Mouse (Mus musculus): Measurements from ENCODE around the gene Them4. TPM values are rescaled to one million over a fixed set of nuclear protein-coding genes. Genes with fewer than 3 reads are reported as not detected.

Them4 gene
- polyA plus RNA-seq, 1 experiment from 2014 or later: 3.3 TPM

DNA sequence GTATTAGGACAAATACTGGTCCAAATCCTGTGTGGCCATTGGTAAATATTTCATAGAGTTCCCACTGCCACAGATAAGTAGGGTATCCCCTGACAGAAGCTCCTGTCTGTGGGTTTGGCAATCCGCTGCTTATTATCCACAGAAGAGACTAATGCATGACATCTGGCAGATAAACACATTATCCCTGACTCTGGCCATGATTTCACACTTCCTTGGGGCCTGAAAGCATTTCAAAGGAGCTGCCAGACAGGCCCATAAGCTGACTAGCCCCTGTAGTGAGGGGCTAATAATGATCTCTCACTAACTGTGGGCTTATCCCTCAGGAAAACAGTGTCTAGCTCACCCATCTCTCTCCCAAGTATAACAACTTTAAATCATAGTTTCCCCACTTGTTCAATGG, 32.7 kb downstream of the Them4 start:
- H3K4me3 ChIP-seq: no peak overlapping the region
- no peaks in the 10 kb centered on the region for H3K9me3 ChIP-seq (replicated peaks)
- H3K27ac ChIP-seq: no peak overlapping the region
- WGBS (ENCODE audit: insufficient replicate concordance): 55% methylated on average over 1 of the region's 1 CpGs
- no peaks in the 10 kb centered on the region; the same call in 1 of the 2 replicates for H3K27me3 ChIP-seq (replicated peaks)
- no peak overlapping the region for H3K4me2 ChIP-seq
- no peaks in the 10 kb centered on the region for H3K4me1 ChIP-seq
- no peaks in the 10 kb centered on the region for H3K36me3 ChIP-seq
- no peak for ATAC-seq
- no peak overlapping the region for H3K9ac ChIP-seq

DNA sequence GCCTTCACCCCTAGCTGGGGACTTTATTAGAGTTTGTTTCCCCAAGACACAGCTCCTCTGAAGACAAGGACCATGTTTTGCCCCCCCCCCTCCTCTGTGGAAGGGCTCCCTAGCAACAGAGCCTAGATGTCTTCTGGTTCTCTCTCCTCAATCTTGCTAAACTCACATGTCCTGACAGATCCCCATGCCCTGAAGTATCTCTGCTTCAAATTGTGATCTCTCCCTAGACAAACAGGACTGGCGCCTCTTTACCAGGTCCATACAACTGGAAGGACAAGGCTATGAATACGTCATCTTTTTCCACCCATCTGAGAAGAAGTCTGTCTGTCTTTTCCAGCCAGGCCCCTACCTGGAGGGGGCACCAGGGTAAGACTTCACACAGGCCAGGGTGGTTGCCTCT, 34.3 kb downstream of the Them4 start:
- Histone ChIP-seq H3K9ac (no peak overlapping the region), H3K4me3 (no peak overlapping the region), H3K27ac (no peak overlapping the region), H3K4me1 (no peaks in the 10 kb centered on the region), H3K36me3 (no peaks in the 10 kb centered on the region), H3K9me3 (replicated peaks) (no peaks in the 10 kb centered on the region), H3K27me3 (replicated peaks) (no peaks in the 10 kb centered on the region; the same call in 1 of the 2 replicates), H3K4me2 (no peak overlapping the region)
- 65% methylated on average over 2 of the region's 2 CpGs for WGBS (ENCODE audit: insufficient replicate concordance)
- no peak for ATAC-seq

DNA sequence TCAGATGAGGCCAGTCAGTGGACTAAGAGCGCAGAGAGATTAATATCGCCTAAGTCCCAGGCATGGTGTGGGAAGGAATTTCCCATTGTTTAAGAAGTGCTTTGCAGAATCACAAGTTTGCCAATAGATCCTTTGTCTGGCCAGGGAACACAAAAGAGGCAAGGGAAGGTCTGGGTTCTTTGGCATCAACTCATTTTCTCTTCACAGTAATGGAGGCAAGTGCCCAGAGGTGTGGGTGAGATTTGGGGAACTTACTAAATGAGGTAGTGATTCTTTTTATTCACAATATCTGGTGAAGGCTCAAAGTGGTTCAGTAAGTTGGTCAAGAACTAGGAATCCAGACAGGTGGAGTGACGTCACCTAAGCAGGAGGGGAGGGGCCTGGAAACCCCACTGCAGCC, 35.0 kb downstream of the Them4 start:
- WGBS (ENCODE audit: insufficient replicate concordance): 49% methylated on average over 3 of the region's 3 CpGs
- ATAC-seq: no peak
- Histone ChIP-seq H3K27ac (no peak overlapping the region), H3K4me1 (no peaks in the 10 kb centered on the region), H3K36me3 (no peaks in the 10 kb centered on the region), H3K4me2 (no peak overlapping the region), H3K9ac (no peak overlapping the region), H3K4me3 (no peak overlapping the region), H3K9me3 (replicated peaks) (no peaks in the 10 kb centered on the region), H3K27me3 (replicated peaks) (no peaks in the 10 kb centered on the region; the same call in 1 of the 2 replicates)

DNA sequence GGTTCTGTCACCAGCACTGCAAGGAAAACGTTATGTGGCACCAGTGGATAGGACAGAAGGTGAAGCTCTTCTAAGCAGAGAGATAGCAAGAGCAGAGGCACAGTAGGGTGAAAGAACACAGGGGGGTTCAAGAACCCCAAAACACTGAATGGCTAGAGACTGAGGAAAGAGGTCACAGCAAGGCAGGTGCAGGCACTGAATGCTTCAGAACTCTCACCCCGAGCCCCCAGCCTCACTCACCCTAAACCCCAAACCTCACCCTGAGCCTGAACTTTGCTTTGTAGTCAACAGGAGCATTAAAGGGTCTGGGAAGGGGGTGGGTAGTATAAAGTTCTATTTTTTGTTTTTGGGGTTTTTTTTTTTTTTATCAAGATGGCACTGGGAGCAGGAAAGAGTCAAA, 38.3 kb downstream of the Them4 start:
- Histone ChIP-seq H3K4me2 (no peak overlapping the region), H3K27ac (no peak overlapping the region), H3K27me3 (replicated peaks) (no peaks in the 10 kb centered on the region; the same call in 1 of the 2 replicates), H3K9me3 (replicated peaks) (0 out of 2 replicates have a peak, but pooled peaks cover 4% of the 10 kb centered on the region), H3K9ac (no peak overlapping the region), H3K4me3 (no peak overlapping the region), H3K36me3 (no peaks in the 10 kb centered on the region), H3K4me1 (no peaks in the 10 kb centered on the region)
- 37% methylated on average over 2 of the region's 2 CpGs for WGBS (ENCODE audit: insufficient replicate concordance)
- no peak for ATAC-seq

DNA sequence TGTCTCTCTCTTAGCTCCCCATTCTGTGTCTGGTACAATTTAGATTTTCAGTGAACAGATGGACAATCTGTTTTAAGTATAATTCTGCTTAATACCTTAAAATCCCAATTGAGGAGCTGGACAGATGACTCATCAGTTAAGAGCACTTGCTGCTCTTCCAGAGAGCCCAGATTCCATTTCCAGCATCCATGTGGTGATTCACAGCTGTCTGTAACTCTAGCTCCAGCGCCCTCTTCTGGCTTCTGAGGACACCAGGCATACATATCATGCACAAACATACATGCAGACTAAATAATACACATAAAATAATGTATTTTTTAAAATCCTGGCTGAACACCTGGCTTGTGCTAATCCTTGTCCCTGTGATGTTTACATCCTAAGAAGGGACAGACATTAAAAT, 50.9 kb downstream of the Them4 start:
- no peak overlapping the region for H3K4me3 ChIP-seq
- H3K27ac ChIP-seq: no peak overlapping the region
- 0 out of 2 replicates have a peak, but pooled peaks cover 6% of the 10 kb centered on the region for H3K4me1 ChIP-seq
- H3K27me3 ChIP-seq (replicated peaks): peaks cover 65% of the 10 kb centered on the region
- ATAC-seq: no peak
- no peak overlapping the region for H3K4me2 ChIP-seq
- WGBS (ENCODE audit: insufficient replicate concordance): 3% methylated on average over 1 of the region's 1 CpGs
- no peak overlapping the region for H3K9ac ChIP-seq
- H3K9me3 ChIP-seq (replicated peaks): no peaks in the 10 kb centered on the region
- no peaks in the 10 kb centered on the region for H3K36me3 ChIP-seq

DNA sequence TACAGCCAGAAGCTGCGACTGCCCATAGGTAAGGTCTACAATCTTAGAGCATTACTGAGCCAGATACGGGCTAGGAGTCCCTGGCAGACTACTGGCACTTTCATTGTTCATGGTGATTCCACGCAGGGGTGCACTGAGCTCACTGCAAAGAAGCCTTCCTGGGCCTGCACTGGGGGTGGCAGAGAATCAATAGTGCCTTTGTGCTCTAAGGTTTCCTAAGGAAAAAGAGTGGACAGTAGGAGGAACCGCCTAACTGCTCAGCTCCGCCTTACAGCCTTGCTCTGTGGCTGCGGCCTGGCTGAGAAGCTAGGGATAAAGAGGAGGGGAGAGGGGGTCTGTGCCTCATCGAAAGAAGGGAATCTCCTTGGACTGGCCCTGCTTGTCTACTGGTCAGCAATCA, 52.2 kb downstream of the Them4 start, which contains the start of gene C2cd4d:
C2cd4d (plus strand) TSS at position 301 of the 400 bp plus-strand sequence.
- Histone ChIP-seq H3K27ac (no peak within 1 kb of the TSS), H3K4me3 (peak within 1 kb of the TSS; percentile 46; the same call in 1 of the 2 replicates)

GRCm38 (mm10) chr3:94363291-94364153, 53.6 kb downstream of the Them4 start:
- no peak for ATAC-seq
- 5% methylated on average over 94 of the region's 97 CpGs for WGBS (ENCODE audit: insufficient replicate concordance)

More for the DNA sequence above, 52.2 kb downstream of the Them4 start, which contains the start of gene C2cd4d:
- Histone ChIP-seq H3K4me2 (peak within 1 kb of the TSS; percentile 67), H3K36me3 (no peaks in the 10 kb centered on the region), H3K4me1 (0 out of 2 replicates have a peak, but pooled peaks cover 6% of the 10 kb centered on the region), H3K9me3 (replicated peaks) (no peaks in the 10 kb centered on the region), H3K9ac (0 out of 2 replicates have a peak within 1 kb of the TSS, but pooled peaks have one; percentile 37), H3K27me3 (replicated peaks) (peaks cover 74% of the 10 kb centered on the region)
- 55% methylated on average over 7 of the region's 7 CpGs for WGBS (ENCODE audit: insufficient replicate concordance)
- no peak for ATAC-seq

DNA sequence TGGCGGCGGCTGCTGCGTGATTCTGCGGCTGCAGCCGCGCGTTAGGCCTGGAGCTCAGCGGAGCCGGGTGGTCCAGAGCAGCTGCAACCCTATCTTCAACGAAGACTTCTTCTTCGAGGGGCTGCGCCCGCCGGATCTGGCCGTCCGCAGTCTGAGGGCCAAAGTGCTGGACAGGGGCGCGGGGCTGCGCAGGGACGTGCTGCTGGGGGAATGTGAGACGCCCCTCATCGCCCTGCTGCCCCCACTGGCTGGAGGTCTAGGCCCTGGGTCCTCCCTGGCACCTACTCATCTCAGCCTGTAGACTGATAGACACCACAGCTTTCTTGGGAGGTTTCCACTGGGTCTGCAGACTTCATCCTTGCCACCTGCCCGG, 54.3 kb downstream of the Them4 start:
- WGBS (ENCODE audit: insufficient replicate concordance): 6% methylated on average over 23 of the region's 23 CpGs
- Histone ChIP-seq H3K27ac (no peak overlapping the region), H3K4me1 (0 out of 2 replicates have a peak, but pooled peaks cover 6% of the 10 kb centered on the region), H3K36me3 (no peaks in the 10 kb centered on the region), H3K4me3 (peak overlapping the region; percentile 46), H3K4me2 (peak overlapping the region; percentile 67), H3K27me3 (replicated peaks) (peaks cover 73% of the 10 kb centered on the region), H3K9ac (peak overlapping the region; percentile 37), H3K9me3 (replicated peaks) (no peaks in the 10 kb centered on the region)
- no peak for ATAC-seq

More at GRCm38 (mm10) chr3:94363291-94364153, 53.6 kb downstream of the Them4 start:
- H3K9me3 ChIP-seq (replicated peaks): no peaks in the 10 kb centered on the region
- peaks cover 74% of the 10 kb centered on the region for H3K27me3 ChIP-seq (replicated peaks)
- 0 out of 2 replicates have a peak, but pooled peaks cover 6% of the 10 kb centered on the region for H3K4me1 ChIP-seq
- peak overlapping the region; percentile 46 for H3K4me3 ChIP-seq
- H3K36me3 ChIP-seq: no peaks in the 10 kb centered on the region
- H3K4me2 ChIP-seq: peak overlapping the region; percentile 67
- H3K27ac ChIP-seq: no peak overlapping the region
- peak overlapping the region; percentile 37 for H3K9ac ChIP-seq

DNA sequence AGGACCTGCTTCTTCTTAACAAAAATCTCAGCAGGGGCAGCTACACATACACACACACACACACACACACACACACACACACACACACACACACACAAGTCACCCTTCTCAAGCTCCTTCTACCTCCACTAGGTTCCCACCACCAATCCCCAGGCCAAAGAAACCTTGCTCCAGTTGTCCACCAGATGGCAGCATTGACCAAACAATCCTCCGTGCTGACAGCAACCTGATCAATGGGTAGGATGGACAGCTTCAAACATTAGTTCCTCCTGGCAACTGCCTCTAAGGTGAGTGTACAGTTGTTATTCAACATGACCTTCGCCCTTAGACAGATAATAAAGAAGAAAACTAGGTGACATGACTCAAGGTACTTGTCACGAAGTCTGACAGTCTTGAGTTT, 56.9 kb downstream of the Them4 start:
- Histone ChIP-seq H3K36me3 (no peaks in the 10 kb centered on the region), H3K4me3 (no peak overlapping the region), H3K4me1 (0 out of 2 replicates have a peak, but pooled peaks cover 12% of the 10 kb centered on the region), H3K4me2 (no peak overlapping the region), H3K9ac (no peak overlapping the region), H3K27ac (no peak overlapping the region), H3K9me3 (replicated peaks) (no peaks in the 10 kb centered on the region), H3K27me3 (replicated peaks) (peaks cover 53% of the 10 kb centered on the region)
- ATAC-seq: no peak
- WGBS (ENCODE audit: insufficient replicate concordance): 21% methylated on average over 3 of the region's 3 CpGs

GRCm38 (mm10) chr3:94367511-94367910, 57.6 kb downstream of the Them4 start:
- H3K4me2 ChIP-seq: no peak overlapping the region
- H3K36me3 ChIP-seq: no peaks in the 10 kb centered on the region
- no peak overlapping the region for H3K9ac ChIP-seq
- H3K27me3 ChIP-seq (replicated peaks): peaks cover 53% of the 10 kb centered on the region
- 0 out of 2 replicates have a peak, but pooled peaks cover 12% of the 10 kb centered on the region for H3K4me1 ChIP-seq
- WGBS (ENCODE audit: insufficient replicate concordance): 53% methylated on average over 6 of the region's 6 CpGs
- ATAC-seq: no peak
- H3K27ac ChIP-seq: no peak overlapping the region
- no peak overlapping the region for H3K4me3 ChIP-seq
- H3K9me3 ChIP-seq (replicated peaks): no peaks in the 10 kb centered on the region

DNA sequence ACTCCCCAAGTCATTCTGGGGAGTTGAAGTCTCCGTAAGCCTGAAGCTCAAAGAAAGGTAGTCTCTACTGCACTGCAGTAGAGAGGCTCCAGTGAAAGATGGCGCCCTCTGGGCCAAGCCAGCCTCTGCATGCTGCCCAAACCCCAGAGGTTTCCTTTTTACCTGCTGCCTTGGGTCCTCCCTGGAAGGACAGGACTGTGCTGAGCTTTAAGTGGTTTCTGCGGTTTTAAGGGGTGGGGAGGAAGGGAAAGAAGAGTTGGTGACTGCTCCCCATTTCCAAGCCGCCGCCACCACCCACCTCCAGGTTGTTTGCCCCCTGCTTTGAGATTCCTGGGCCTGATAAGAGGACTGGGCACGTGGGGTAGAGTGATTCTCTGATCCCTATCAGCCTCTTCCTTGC, 58.7 kb downstream of the Them4 start:
- Histone ChIP-seq H3K9me3 (replicated peaks) (no peaks in the 10 kb centered on the region), H3K36me3 (no peaks in the 10 kb centered on the region), H3K4me3 (no peak overlapping the region), H3K27ac (no peak overlapping the region), H3K27me3 (replicated peaks) (peaks cover 53% of the 10 kb centered on the region), H3K4me1 (peaks cover 15% of the 10 kb centered on the region), H3K4me2 (no peak overlapping the region), H3K9ac (no peak overlapping the region)
- WGBS (ENCODE audit: insufficient replicate concordance): 46% methylated on average over 6 of the region's 6 CpGs
- ATAC-seq: no peak

DNA sequence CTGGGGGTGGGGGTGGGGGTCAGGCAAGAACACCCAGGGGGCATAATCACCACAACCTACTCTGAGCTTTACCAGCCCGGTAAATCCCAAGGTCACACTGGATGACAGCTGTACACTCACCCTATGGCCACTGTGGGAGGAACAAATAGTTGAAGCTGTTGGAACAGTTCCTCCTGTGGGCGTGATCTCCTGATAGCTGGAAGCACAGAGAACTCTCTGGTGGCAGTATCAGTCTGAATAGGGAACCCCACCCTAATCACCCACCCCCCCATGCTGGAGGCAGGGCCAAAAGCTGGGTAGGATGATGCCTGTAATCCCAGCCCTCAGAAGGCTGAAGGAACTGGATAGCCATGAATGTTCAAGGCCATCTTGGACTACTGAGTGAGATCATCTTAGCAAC, 59.8 kb downstream of the Them4 start:
- no peak overlapping the region for H3K9ac ChIP-seq
- WGBS (ENCODE audit: insufficient replicate concordance): 32% methylated on average over 2 of the region's 2 CpGs
- ATAC-seq: no peak
- no peak overlapping the region for H3K4me3 ChIP-seq
- no peak overlapping the region for H3K4me2 ChIP-seq
- no peak overlapping the region for H3K27ac ChIP-seq
- H3K4me1 ChIP-seq: peaks cover 15% of the 10 kb centered on the region
- peaks cover 53% of the 10 kb centered on the region for H3K27me3 ChIP-seq (replicated peaks)
- no peaks in the 10 kb centered on the region for H3K9me3 ChIP-seq (replicated peaks)
- no peaks in the 10 kb centered on the region for H3K36me3 ChIP-seq

Measured in liver, embryonic 12.5 days (tissue).